Mouse (Mus musculus) stomach, postnatal 0 days (tissue): ENCODE results near the gene Gm12248.

Source experiments
- CTCF ChIP-seq: IDR thresholded peaks from 2 replicates; pipeline ENCODE4 v1.5.1; 2016; ENCODE audit warnings: antibody characterized with exemption, low read depth, mild to moderate bottlenecking, moderate library complexity
- EP300 ChIP-seq: optimal IDR thresholded peaks from 2 replicates; pipeline ENCODE3; 2016; ENCODE audit warnings: antibody characterized with exemption

- TF ChIP-seq CTCF = no peak
- TF ChIP-seq EP300 = no peak
Measured at GRCm38 (mm10) chr11:58026860-58027259, 66.1 kb downstream of the Gm12248 start.
